Mouse (Mus musculus): ENCODE data around the gene Wbp2. TPM values are rescaled to one million over a fixed set of nuclear protein-coding genes. Genes with fewer than 3 reads are reported as not detected.
A peak's percentile ranks its signal among the peaks of the same experiment; 100 is the strongest.

Wbp2 gene
- polyA plus RNA-seq (2014; fragmentation: Nextera tagmentation; extraction: Ambion mirVana): 164 and 183 TPM in 2 replicates

GRCm38 (mm10) chr11:116086258-116087193, at the start of gene Wbp2:
Wbp2 (minus strand) TSS chr11:116086995.
- peak within 1 kb of the TSS; percentile 49 for H3K9ac ChIP-seq
- H3K4me3 ChIP-seq (replicated peaks; ENCODE audit: low read length): peak within 1 kb of the TSS; percentile 46
- ATAC-seq (ENCODE audit: low FRiP score) (peak; percentile 97), DNase-seq (ENCODE audit: low spot score) (peak; percentile 98)
- no peaks in the 10 kb centered on the region for H3K9me3 ChIP-seq (ENCODE audit: control insufficient read depth, low read length)
- peak within 1 kb of the TSS; percentile 76 for H3K27ac ChIP-seq
- 7% methylated on average over 38 of the region's 43 CpGs for WGBS
- peaks cover 23% of the 10 kb centered on the region for H3K36me3 ChIP-seq (replicated peaks; ENCODE audit: control insufficient read depth, insufficient read depth)
- H3K4me2 ChIP-seq (replicated peaks): peak within 1 kb of the TSS; percentile 58
- 0 out of 2 replicates have a peak, but pooled peaks cover 12% of the 10 kb centered on the region for H3K4me1 ChIP-seq (replicated peaks; ENCODE audit: control insufficient read depth, insufficient read depth, low read length)
- no peaks in the 10 kb centered on the region for H3K27me3 ChIP-seq (ENCODE audit: control insufficient read depth, insufficient read depth, low read length)

GRCm38 (mm10) chr11:116134171-116134570, 47.4 kb upstream of the Wbp2 start:
- Histone ChIP-seq H3K27me3 (ENCODE audit: control insufficient read depth, insufficient read depth, low read length) (no peaks in the 10 kb centered on the region), H3K27ac (no peak overlapping the region), H3K36me3 (replicated peaks; ENCODE audit: control insufficient read depth, insufficient read depth) (peaks cover 36% of the 10 kb centered on the region), H3K4me2 (replicated peaks) (no peak overlapping the region), H3K9me3 (ENCODE audit: control insufficient read depth, low read length) (no peaks in the 10 kb centered on the region), H3K9ac (no peak overlapping the region), H3K4me1 (replicated peaks; ENCODE audit: control insufficient read depth, insufficient read depth, low read length) (peaks cover 9% of the 10 kb centered on the region), H3K4me3 (replicated peaks; ENCODE audit: low read length) (no peak overlapping the region)
- DNase-seq (ENCODE audit: low spot score) (no peak), ATAC-seq (ENCODE audit: low FRiP score) (no peak)
- WGBS: 89% methylated on average over 10 of the region's 10 CpGs

GRCm38 (mm10) chr11:116133497-116133896, 46.7 kb upstream of the Wbp2 start:
- WGBS: 72% methylated on average over 5 of the region's 5 CpGs
- peaks cover 9% of the 10 kb centered on the region for H3K4me1 ChIP-seq (replicated peaks; ENCODE audit: control insufficient read depth, insufficient read depth, low read length)
- DNase-seq (ENCODE audit: low spot score) (no peak), ATAC-seq (ENCODE audit: low FRiP score) (no peak)
- H3K27ac ChIP-seq: no peak overlapping the region
- H3K9me3 ChIP-seq (ENCODE audit: control insufficient read depth, low read length): no peaks in the 10 kb centered on the region
- H3K4me3 ChIP-seq (replicated peaks; ENCODE audit: low read length): no peak overlapping the region
- H3K27me3 ChIP-seq (ENCODE audit: control insufficient read depth, insufficient read depth, low read length): no peaks in the 10 kb centered on the region
- no peak overlapping the region for H3K4me2 ChIP-seq (replicated peaks)
- peaks cover 36% of the 10 kb centered on the region for H3K36me3 ChIP-seq (replicated peaks; ENCODE audit: control insufficient read depth, insufficient read depth)
- H3K9ac ChIP-seq: no peak overlapping the region

DNA sequence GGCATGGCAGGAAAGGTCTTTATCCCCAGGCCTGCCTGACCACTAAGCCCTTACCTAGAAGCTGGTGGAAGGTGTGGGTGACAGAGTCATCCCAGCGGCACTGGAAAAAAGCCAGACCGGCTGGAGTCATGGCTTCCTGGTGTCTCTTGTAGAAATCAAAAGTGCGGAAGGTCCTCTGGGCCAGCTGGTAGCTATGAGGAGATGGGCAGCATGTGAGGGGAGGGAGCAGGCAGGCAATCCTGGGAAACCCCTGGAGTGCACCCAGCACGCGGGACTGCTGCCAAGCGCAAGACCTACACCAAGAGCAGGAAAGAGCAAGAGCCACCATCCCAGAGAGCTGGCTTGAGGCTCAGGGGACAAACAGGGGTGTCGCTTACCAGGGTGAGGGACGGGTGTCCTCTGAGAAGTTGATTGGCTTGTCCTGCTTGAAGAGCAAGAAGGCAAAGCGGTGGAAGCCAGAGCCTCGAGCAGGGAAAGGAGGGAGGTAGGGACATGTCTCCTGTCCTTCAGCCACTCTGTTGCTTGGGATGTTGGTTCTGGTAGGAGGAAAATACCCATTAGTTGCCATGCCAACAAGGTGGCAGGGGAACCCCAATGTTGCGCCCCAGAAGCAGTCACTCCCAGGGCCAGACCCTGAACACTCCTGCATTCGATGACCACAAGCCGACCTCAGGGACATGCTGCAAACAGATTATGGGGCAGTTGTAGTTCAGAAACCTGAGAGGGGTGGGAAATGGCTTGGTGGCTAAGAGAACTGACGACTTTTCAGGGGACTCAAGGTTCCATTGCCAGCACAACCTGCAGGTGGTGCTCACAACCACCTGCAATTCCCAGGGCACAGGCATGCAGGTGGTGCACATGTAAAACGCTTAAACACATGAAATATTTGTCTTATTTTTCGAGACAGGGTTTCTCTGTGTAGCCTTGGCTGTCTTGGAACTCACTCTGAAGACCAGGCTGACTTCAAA, 45.9 kb upstream of the Wbp2 start:
- no peak for ATAC-seq (ENCODE audit: low FRiP score)
- no peak for DNase-seq (ENCODE audit: low spot score)
- Histone ChIP-seq H3K9me3 (ENCODE audit: control insufficient read depth, low read length) (no peaks in the 10 kb centered on the region), H3K27ac (no peak overlapping the region), H3K9ac (no peak overlapping the region), H3K36me3 (replicated peaks; ENCODE audit: control insufficient read depth, insufficient read depth) (peaks cover 36% of the 10 kb centered on the region), H3K27me3 (ENCODE audit: control insufficient read depth, insufficient read depth, low read length) (no peaks in the 10 kb centered on the region), H3K4me3 (replicated peaks; ENCODE audit: low read length) (no peak overlapping the region), H3K4me1 (replicated peaks; ENCODE audit: control insufficient read depth, insufficient read depth, low read length) (peaks cover 9% of the 10 kb centered on the region), H3K4me2 (replicated peaks) (no peak overlapping the region)
- 84% methylated on average over 16 of the region's 16 CpGs for WGBS

DNA sequence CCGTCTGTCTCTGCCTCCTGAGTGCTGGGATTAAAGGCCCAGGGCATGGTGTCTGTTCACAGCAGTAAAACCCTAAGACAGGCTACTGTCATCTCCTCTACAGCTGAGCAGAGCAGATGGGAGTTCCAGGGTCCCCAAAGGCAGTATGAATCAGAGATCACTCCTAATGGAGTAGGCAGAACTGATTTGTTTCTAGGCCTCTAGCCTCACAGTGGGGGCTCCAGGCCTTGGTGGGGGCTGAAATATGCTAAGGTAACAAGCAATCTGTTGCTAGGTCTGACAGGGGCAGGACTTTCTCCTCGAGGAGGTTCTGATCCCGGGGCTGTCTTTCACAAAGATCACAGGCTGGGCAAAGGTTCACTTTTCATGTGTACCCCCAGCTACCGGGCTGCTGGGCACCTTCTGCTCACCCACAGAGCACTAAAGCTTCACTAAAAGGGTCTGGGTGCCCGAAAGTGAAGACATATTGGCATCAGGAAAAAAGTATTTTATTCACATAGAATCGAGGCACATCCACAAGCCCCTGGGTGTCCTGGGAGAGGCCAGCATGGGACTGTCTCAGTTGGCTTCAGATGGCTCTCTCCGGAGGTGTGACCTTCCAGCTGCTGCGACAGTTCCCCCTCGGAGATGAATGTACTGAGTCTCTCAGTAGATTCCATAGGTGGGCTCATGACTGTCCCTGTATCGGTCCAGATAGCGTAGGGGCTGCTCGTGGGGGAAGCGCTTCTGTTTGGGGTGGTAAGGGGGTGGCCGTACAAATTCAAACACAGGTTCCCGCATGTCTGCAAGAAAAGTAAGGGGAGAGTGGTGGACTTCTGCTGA, 44.8 kb upstream of the Wbp2 start:
- WGBS: 86% methylated on average over 15 of the region's 15 CpGs
- no peak for ATAC-seq (ENCODE audit: low FRiP score)
- H3K36me3 ChIP-seq (replicated peaks; ENCODE audit: control insufficient read depth, insufficient read depth): peaks cover 36% of the 10 kb centered on the region

DNA sequence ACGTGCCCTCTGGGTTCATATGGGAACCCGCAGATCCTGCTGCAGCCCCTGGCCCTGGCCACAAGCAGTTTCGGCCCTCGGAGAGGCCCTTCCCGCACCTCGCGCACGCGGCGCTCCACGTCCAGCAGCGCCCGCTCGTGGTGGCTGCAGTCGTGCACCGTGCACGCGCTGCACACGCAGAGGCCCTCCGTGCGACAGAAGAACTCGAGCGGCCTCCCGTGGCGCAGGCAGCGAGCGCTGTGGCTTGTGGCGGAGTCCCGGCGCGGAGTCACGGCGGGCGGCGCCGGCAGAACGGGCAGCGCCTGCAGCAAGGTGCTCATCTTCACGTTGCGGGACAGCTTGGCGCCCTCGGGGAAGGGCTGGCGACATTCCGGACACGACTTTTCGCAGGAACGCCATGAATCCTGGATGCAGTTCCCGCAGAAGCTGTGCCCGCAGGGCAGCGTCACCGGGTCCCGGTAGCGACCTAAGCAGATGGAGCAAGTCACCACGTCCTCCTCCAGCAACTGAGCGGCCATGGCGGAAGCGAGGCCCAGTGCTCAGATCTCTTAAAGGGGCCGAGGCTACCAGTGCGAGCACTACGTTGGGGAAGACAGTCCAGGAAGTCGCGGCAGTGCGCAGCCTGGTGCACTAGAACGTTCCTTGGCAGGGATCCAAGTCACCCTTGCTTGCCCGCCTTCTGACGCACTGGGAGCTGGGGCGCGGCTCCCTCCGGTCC, 43.9 kb upstream of the Wbp2 start, which contains the start of gene Trim65:
Gene Trim65 (minus strand): TSS at position 641 of the 718 bp plus-strand sequence.
- 1% methylated on average over 69 of the region's 69 CpGs for WGBS
- ATAC-seq (ENCODE audit: low FRiP score): peak; percentile 87

More for the DNA sequence above, 44.8 kb upstream of the Wbp2 start:
- no peaks in the 10 kb centered on the region for H3K27me3 ChIP-seq (ENCODE audit: control insufficient read depth, insufficient read depth, low read length)
- H3K9me3 ChIP-seq (ENCODE audit: control insufficient read depth, low read length): no peaks in the 10 kb centered on the region
- peak overlapping the region; percentile 61 for H3K4me3 ChIP-seq (replicated peaks; ENCODE audit: low read length)
- peak overlapping the region; percentile 95 for H3K27ac ChIP-seq
- peak overlapping the region; percentile 83 for H3K9ac ChIP-seq
- no peak for DNase-seq (ENCODE audit: low spot score)
- H3K4me1 ChIP-seq (replicated peaks; ENCODE audit: control insufficient read depth, insufficient read depth, low read length): peaks cover 12% of the 10 kb centered on the region
- H3K4me2 ChIP-seq (replicated peaks): peak overlapping the region; percentile 84

DNA sequence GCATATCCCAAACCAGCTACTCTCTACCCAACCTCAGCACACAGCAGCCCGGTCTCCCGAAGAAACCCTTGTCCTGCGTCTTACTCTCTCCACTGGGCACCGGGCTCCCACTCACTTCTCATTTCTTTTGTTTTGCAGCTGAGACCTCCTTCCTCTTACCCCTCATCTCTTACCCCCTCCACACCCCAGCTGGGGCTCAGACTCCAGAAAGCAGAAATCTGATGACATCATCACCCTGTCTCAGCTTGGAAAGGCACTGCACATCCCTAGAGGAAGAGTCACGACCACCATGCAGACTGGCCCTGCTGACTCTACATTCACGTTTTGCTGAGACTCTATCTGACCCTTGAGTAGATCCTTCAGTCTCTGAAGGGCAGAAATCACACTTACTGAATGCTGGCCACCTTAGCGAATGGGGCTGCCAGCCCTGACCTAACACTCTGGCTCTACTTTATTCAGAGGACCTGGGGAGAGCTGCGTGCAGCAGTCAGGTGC, 43.2 kb upstream of the Wbp2 start:
- H3K4me3 ChIP-seq (replicated peaks; ENCODE audit: low read length): peak overlapping the region; percentile 61
- no peaks in the 10 kb centered on the region for H3K27me3 ChIP-seq (ENCODE audit: control insufficient read depth, insufficient read depth, low read length)
- H3K9me3 ChIP-seq (ENCODE audit: control insufficient read depth, low read length): no peaks in the 10 kb centered on the region
- H3K9ac ChIP-seq: peak overlapping the region; percentile 83
- peaks cover 12% of the 10 kb centered on the region for H3K4me1 ChIP-seq (replicated peaks; ENCODE audit: control insufficient read depth, insufficient read depth, low read length)
- ATAC-seq (ENCODE audit: low FRiP score) (no peak; the same call in 1 of the 2 replicates), DNase-seq (ENCODE audit: low spot score) (no peak)
- H3K27ac ChIP-seq: peak overlapping the region; percentile 95
- H3K4me2 ChIP-seq (replicated peaks): peak overlapping the region; percentile 84
- 26% methylated on average over 8 of the region's 8 CpGs for WGBS
- H3K36me3 ChIP-seq (replicated peaks; ENCODE audit: control insufficient read depth, insufficient read depth): peaks cover 32% of the 10 kb centered on the region

More for the DNA sequence above, 43.9 kb upstream of the Wbp2 start, which contains the start of gene Trim65:
- no peaks in the 10 kb centered on the region for H3K27me3 ChIP-seq (ENCODE audit: control insufficient read depth, insufficient read depth, low read length)
- H3K4me1 ChIP-seq (replicated peaks; ENCODE audit: control insufficient read depth, insufficient read depth, low read length): peaks cover 12% of the 10 kb centered on the region
- DNase-seq (ENCODE audit: low spot score): peak; percentile 88
- H3K36me3 ChIP-seq (replicated peaks; ENCODE audit: control insufficient read depth, insufficient read depth): peaks cover 36% of the 10 kb centered on the region
- H3K27ac ChIP-seq: peak within 1 kb of the TSS; percentile 95
- peak within 1 kb of the TSS; percentile 83 for H3K9ac ChIP-seq
- H3K4me2 ChIP-seq (replicated peaks): peak within 1 kb of the TSS; percentile 84
- H3K4me3 ChIP-seq (replicated peaks; ENCODE audit: low read length): peak within 1 kb of the TSS; percentile 61
- no peaks in the 10 kb centered on the region for H3K9me3 ChIP-seq (ENCODE audit: control insufficient read depth, low read length)

All from hindbrain, embryonic 14.5 days (tissue).